Mouse (Mus musculus): ENCODE data around the gene Olfr693. TPM values are rescaled to one million over a fixed set of nuclear protein-coding genes. Genes with fewer than 3 reads are reported as not detected.

Olfr693 gene
- polyA plus RNA-seq, 1 experiment from 2014 or later: not detected

GRCm38 (mm10) chr7:106652344-106652652 lies 28.1 kb downstream of the Olfr693 start:
- Histone ChIP-seq H3K9me3 (ENCODE audit: control insufficient read depth, low read length) (no peaks in the 10 kb centered on the region), H3K4me2 (ENCODE audit: low read length) (no peak overlapping the region), H3K4me3 (ENCODE audit: low read depth, low read length) (no peak overlapping the region), H3K27ac (ENCODE audit: low read depth) (no peak overlapping the region), H3K9ac (ENCODE audit: low read length) (no peak overlapping the region), H3K4me1 (replicated peaks; ENCODE audit: control insufficient read depth, insufficient read depth, low read length) (no peaks in the 10 kb centered on the region), H3K36me3 (ENCODE audit: control insufficient read depth, insufficient read depth, low read length) (no peaks in the 10 kb centered on the region), H3K27me3 (replicated peaks; ENCODE audit: control insufficient read depth, insufficient read depth, low read length) (no peaks in the 10 kb centered on the region)
- no peak for DNase-seq (ENCODE audit: low spot score)
- no peak for ATAC-seq (replicated peaks; ENCODE audit: low FRiP score, low TSS enrichment, low read depth)

GRCm38 (mm10) chr7:106651555-106652343 lies 28.6 kb downstream of the Olfr693 start:
- Histone ChIP-seq H3K9ac (ENCODE audit: low read length) (no peak overlapping the region), H3K4me1 (replicated peaks; ENCODE audit: control insufficient read depth, insufficient read depth, low read length) (no peaks in the 10 kb centered on the region), H3K4me3 (ENCODE audit: low read depth, low read length) (no peak overlapping the region), H3K27ac (ENCODE audit: low read depth) (no peak overlapping the region), H3K4me2 (ENCODE audit: low read length) (no peak overlapping the region), H3K9me3 (ENCODE audit: control insufficient read depth, low read length) (no peaks in the 10 kb centered on the region), H3K36me3 (ENCODE audit: control insufficient read depth, insufficient read depth, low read length) (no peaks in the 10 kb centered on the region), H3K27me3 (replicated peaks; ENCODE audit: control insufficient read depth, insufficient read depth, low read length) (no peaks in the 10 kb centered on the region)
- ATAC-seq (replicated peaks; ENCODE audit: low FRiP score, low TSS enrichment, low read depth) (no peak), DNase-seq (ENCODE audit: low spot score) (no peak)

GRCm38 (mm10) chr7:106649774-106650173 lies 30.6 kb downstream of the Olfr693 start:
- Histone ChIP-seq H3K27me3 (replicated peaks; ENCODE audit: control insufficient read depth, insufficient read depth, low read length) (no peaks in the 10 kb centered on the region), H3K4me2 (ENCODE audit: low read length) (no peak overlapping the region), H3K4me3 (ENCODE audit: low read depth, low read length) (no peak overlapping the region), H3K9ac (ENCODE audit: low read length) (no peak overlapping the region), H3K4me1 (replicated peaks; ENCODE audit: control insufficient read depth, insufficient read depth, low read length) (no peaks in the 10 kb centered on the region), H3K36me3 (ENCODE audit: control insufficient read depth, insufficient read depth, low read length) (no peaks in the 10 kb centered on the region), H3K9me3 (ENCODE audit: control insufficient read depth, low read length) (no peaks in the 10 kb centered on the region), H3K27ac (ENCODE audit: low read depth) (no peak overlapping the region)
- DNase-seq (ENCODE audit: low spot score) (no peak), ATAC-seq (replicated peaks; ENCODE audit: low FRiP score, low TSS enrichment, low read depth) (no peak)
- WGBS: 74% methylated on average over 1 of the region's 1 CpGs

GRCm38 (mm10) chr7:106645261-106645660 lies 35.1 kb downstream of the Olfr693 start:
- no peak for DNase-seq (ENCODE audit: low spot score)
- H3K4me3 ChIP-seq (ENCODE audit: low read depth, low read length): no peak overlapping the region
- H3K27me3 ChIP-seq (replicated peaks; ENCODE audit: control insufficient read depth, insufficient read depth, low read length): no peaks in the 10 kb centered on the region
- 89% methylated on average over 1 of the region's 1 CpGs for WGBS
- H3K4me1 ChIP-seq (replicated peaks; ENCODE audit: control insufficient read depth, insufficient read depth, low read length): no peaks in the 10 kb centered on the region
- H3K9me3 ChIP-seq (ENCODE audit: control insufficient read depth, low read length): no peaks in the 10 kb centered on the region
- H3K9ac ChIP-seq (ENCODE audit: low read length): no peak overlapping the region
- H3K4me2 ChIP-seq (ENCODE audit: low read length): no peak overlapping the region
- ATAC-seq (replicated peaks; ENCODE audit: low FRiP score, low TSS enrichment, low read depth): no peak
- no peak overlapping the region for H3K27ac ChIP-seq (ENCODE audit: low read depth)
- H3K36me3 ChIP-seq (ENCODE audit: control insufficient read depth, insufficient read depth, low read length): no peaks in the 10 kb centered on the region

GRCm38 (mm10) chr7:106644222-106644870 lies 36.0 kb downstream of the Olfr693 start:
- H3K27ac ChIP-seq (ENCODE audit: low read depth): no peak overlapping the region
- H3K4me1 ChIP-seq (replicated peaks; ENCODE audit: control insufficient read depth, insufficient read depth, low read length): no peaks in the 10 kb centered on the region
- DNase-seq (ENCODE audit: low spot score): no peak
- H3K9me3 ChIP-seq (ENCODE audit: control insufficient read depth, low read length): no peaks in the 10 kb centered on the region
- no peak overlapping the region for H3K9ac ChIP-seq (ENCODE audit: low read length)
- no peaks in the 10 kb centered on the region for H3K36me3 ChIP-seq (ENCODE audit: control insufficient read depth, insufficient read depth, low read length)
- 73% methylated on average over 3 of the region's 3 CpGs for WGBS
- H3K4me3 ChIP-seq (ENCODE audit: low read depth, low read length): no peak overlapping the region
- no peaks in the 10 kb centered on the region for H3K27me3 ChIP-seq (replicated peaks; ENCODE audit: control insufficient read depth, insufficient read depth, low read length)
- no peak for ATAC-seq (replicated peaks; ENCODE audit: low FRiP score, low TSS enrichment, low read depth)
- H3K4me2 ChIP-seq (ENCODE audit: low read length): no peak overlapping the region

- ATAC-seq (replicated peaks; ENCODE audit: low FRiP score, low TSS enrichment, low read depth) (no peak), DNase-seq (ENCODE audit: low spot score) (no peak)
- H3K4me3 ChIP-seq (ENCODE audit: low read depth, low read length): no peak overlapping the region
- no peak overlapping the region for H3K9ac ChIP-seq (ENCODE audit: low read length)
- H3K9me3 ChIP-seq (ENCODE audit: control insufficient read depth, low read length): no peaks in the 10 kb centered on the region
- H3K36me3 ChIP-seq (ENCODE audit: control insufficient read depth, insufficient read depth, low read length): no peaks in the 10 kb centered on the region
- no peak overlapping the region for H3K4me2 ChIP-seq (ENCODE audit: low read length)
- no peak overlapping the region for H3K27ac ChIP-seq (ENCODE audit: low read depth)
- no peaks in the 10 kb centered on the region for H3K27me3 ChIP-seq (replicated peaks; ENCODE audit: control insufficient read depth, insufficient read depth, low read length)
- WGBS: 73% methylated on average over 1 of the region's 1 CpGs
- H3K4me1 ChIP-seq (replicated peaks; ENCODE audit: control insufficient read depth, insufficient read depth, low read length): no peaks in the 10 kb centered on the region
Observed at GRCm38 (mm10) chr7:106640839-106641238, 39.5 kb downstream of the Olfr693 start.

- no peak for DNase-seq (ENCODE audit: low spot score)
- no peak overlapping the region for H3K9ac ChIP-seq (ENCODE audit: low read length)
- H3K27me3 ChIP-seq (replicated peaks; ENCODE audit: control insufficient read depth, insufficient read depth, low read length): no peaks in the 10 kb centered on the region
- 79% methylated on average over 4 of the region's 4 CpGs for WGBS
- no peak for ATAC-seq (replicated peaks; ENCODE audit: low FRiP score, low TSS enrichment, low read depth)
- no peak overlapping the region for H3K4me3 ChIP-seq (ENCODE audit: low read depth, low read length)
- no peaks in the 10 kb centered on the region for H3K4me1 ChIP-seq (replicated peaks; ENCODE audit: control insufficient read depth, insufficient read depth, low read length)
- no peak overlapping the region for H3K27ac ChIP-seq (ENCODE audit: low read depth)
- no peaks in the 10 kb centered on the region for H3K36me3 ChIP-seq (ENCODE audit: control insufficient read depth, insufficient read depth, low read length)
- H3K4me2 ChIP-seq (ENCODE audit: low read length): no peak overlapping the region
- no peaks in the 10 kb centered on the region for H3K9me3 ChIP-seq (ENCODE audit: control insufficient read depth, low read length)
Observed at GRCm38 (mm10) chr7:106635560-106635959, 44.8 kb downstream of the Olfr693 start.
